Mouse (Mus musculus) liver, adult 2 months (tissue): ENCODE results near the gene Pgbd1. TPM values are rescaled to one million over a fixed set of nuclear protein-coding genes. Genes with fewer than 3 reads are reported as not detected.
A peak's percentile ranks its signal among the peaks of the same experiment; 100 is the strongest.
"Not testable (repeated sequence)": the region's sequence is repeated elsewhere in the genome, so short reads cannot be mapped to it uniquely, and the experiment has no call there.

Source experiments
- DNase-seq: peaks from one replicate; pipeline ENCODE4 v3.0.0-alpha.2; 2011; ENCODE audit warnings: low read depth, low spot score; ENCODE audit errors: extremely low read depth
- H3K27ac ChIP-seq: fragments of 200-500 bp; replicated peaks from 2 replicates; pipeline ENCODE4 v1.5.1; 2012; ENCODE audit warnings: low read depth, mild to moderate bottlenecking, control low read depth, inconsistent platforms, low read length; ENCODE audit not compliant: insufficient read depth
- H3K27me3 ChIP-seq: fragments of 200-500 bp; 2 replicates; pipeline ENCODE4 v1.6.1; 2012; ENCODE audit warnings: mild to moderate bottlenecking, moderate library complexity, low read length, inconsistent platforms; ENCODE audit not compliant: control insufficient read depth, insufficient read depth
- H3K36me3 ChIP-seq: fragments of 200-500 bp; 2 replicates; pipeline ENCODE4 v1.6.1; 2012; ENCODE audit warnings: low read length, inconsistent platforms; ENCODE audit not compliant: control insufficient read depth, insufficient read depth
- H3K4me1 ChIP-seq: fragments of 200-500 bp; 2 replicates; pipeline ENCODE4 v1.6.1; 2011; ENCODE audit warnings: low read length; ENCODE audit not compliant: control insufficient read depth, insufficient read depth
- H3K4me3 ChIP-seq: fragments of 200-500 bp; 2 replicates; pipeline ENCODE4 v1.5.1; 2011; ENCODE audit warnings: low read depth, mild to moderate bottlenecking, control low read depth, low read length, moderate library complexity; ENCODE audit not compliant: insufficient read depth
- H3K79me2 ChIP-seq: fragments of 200-500 bp; 2 replicates; pipeline ENCODE4 v1.6.1; 2012; ENCODE audit warnings: inconsistent platforms, mild to moderate bottlenecking, low read length, moderate library complexity; ENCODE audit not compliant: control insufficient read depth, insufficient read depth
- H3K9ac ChIP-seq: fragments of 200-500 bp; 2 replicates; pipeline ENCODE4 v1.6.1; 2012; ENCODE audit warnings: low read depth, mild to moderate bottlenecking, control low read depth, inconsistent platforms, low read length
- CTCF ChIP-seq: fragments of 200-500 bp; IDR thresholded peaks from 2 replicates; pipeline ENCODE4 v1.5.1; 2011; ENCODE audit warnings: low read depth, low read length, control low read depth
- POLR2A ChIP-seq: fragments of 200-500 bp; IDR thresholded peaks from 2 replicates; pipeline ENCODE4 v1.6.1; 2011; ENCODE audit warnings: low read length, control low read depth; ENCODE audit not compliant: insufficient read depth; ENCODE audit errors: extremely low read depth
- WGBS: fragments of 180-500 bp; shearing (Covaris S2); methylation state at CpG from one replicate; pipeline ENCODE4 v1.1.7; 2018; 5-methylcytosine and 5-hydroxymethylcytosine counted together
- polyA plus RNA-seq: library from polyadenylated mRNA; depleted of rRNA; stranded (reverse); fragments of >200 nt; gene quantifications from 2 replicates; pipeline ENCODE4 v1.2.3, GENCODE M21; 2012
- total RNA-seq: library from RNA; depleted of rRNA; stranded (reverse); fragments of >200 nt; gene quantifications from 2 replicates; pipeline ENCODE4 v1.2.3, GENCODE M21; 2014

Gene Pgbd1
- total and polyA plus RNA-seq, 2 experiments = 0.20 to 0.83 TPM

DNA sequence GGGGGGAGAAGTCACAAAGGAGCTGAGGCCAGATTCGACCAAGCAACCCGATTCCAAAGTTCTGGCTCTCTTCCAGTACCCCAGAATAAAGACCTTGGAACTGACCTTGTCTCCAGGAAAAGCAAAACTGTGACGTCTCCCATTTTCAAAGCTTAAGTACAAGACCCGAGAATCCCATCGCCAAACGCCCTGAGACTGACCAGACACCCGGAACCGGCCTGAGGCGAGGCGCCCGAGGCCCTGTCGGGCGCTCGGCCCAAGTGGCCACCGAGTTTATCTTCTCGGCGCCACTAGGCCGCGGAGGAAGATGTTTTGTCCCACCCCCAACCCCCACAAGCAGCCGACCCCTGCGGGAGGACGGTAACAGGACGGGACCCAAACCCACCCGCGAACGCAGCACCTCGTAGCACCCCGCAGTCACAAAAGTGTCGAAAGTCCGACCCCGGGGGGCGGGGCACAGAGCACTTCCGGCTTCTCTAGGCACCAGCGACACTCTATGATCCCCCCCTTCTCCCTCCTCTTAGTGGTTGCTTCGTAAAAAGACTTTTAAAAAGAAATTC lies 38.5 kb downstream of the Pgbd1 start, which contains the start of gene Zkscan3:
Gene Zkscan3 (minus strand): TSS at position 469 of the 560 bp plus-strand sequence.
- peaks cover 4% of the 10 kb centered on the region; the same call in 1 of the 2 replicates for H3K79me2 ChIP-seq
- peak; percentile 72 for DNase-seq
- H3K36me3 ChIP-seq = peaks cover 20% of the 10 kb centered on the region
- TF ChIP-seq CTCF (no peak), POLR2A (peak; percentile 63)
- H3K4me1 ChIP-seq = peaks cover 7% of the 10 kb centered on the region
- H3K9ac ChIP-seq = peak within 1 kb of the TSS; percentile 99
- peak within 1 kb of the TSS; percentile 98 for H3K27ac ChIP-seq
- H3K27me3 ChIP-seq = no peaks in the 10 kb centered on the region
- under 1% methylated on average over 35 of the region's 35 CpGs for WGBS
- peak within 1 kb of the TSS; percentile 98 for H3K4me3 ChIP-seq

DNA sequence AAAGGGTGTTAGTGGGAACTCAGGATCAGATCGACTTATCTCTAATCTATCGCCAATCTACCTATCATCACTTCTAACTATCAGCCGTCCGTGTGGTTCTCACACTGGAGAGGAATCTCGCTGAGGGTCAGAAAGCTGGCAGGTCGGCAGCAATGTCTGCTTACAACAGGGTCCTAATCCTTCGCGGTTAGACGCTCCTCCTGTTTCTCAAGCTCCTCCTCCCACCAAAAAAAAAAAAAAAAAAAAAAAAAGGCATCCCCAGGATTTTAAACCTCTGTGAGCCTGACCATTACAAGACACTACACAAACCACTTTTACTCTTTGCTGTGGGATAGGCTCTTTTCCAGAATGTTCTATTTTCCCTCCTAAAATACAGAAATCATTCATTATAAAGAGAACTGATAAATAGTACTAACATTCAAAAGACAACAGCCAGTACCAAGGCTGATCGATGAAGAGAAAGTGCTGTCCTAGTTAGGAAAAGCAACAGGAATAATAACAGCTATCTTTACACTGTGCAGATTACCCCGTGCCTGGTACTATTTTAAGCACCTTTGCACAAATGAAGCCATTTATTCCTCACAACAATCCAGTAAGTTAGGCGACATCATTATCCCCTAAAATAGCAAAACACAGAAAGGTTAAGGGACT lies 39.1 kb downstream of the Pgbd1 start:
- H3K4me3 ChIP-seq = peak overlapping the region; percentile 98
- peak overlapping the region; percentile 98 for H3K27ac ChIP-seq
- peak overlapping the region; percentile 99 for H3K9ac ChIP-seq
- 6% methylated on average over 12 of the region's 12 CpGs for WGBS
- peaks cover 23% of the 10 kb centered on the region for H3K36me3 ChIP-seq
- H3K4me1 ChIP-seq = peaks cover 7% of the 10 kb centered on the region
- peaks cover 4% of the 10 kb centered on the region; the same call in 1 of the 2 replicates for H3K79me2 ChIP-seq
- no peak for TF ChIP-seq POLR2A
- no peak for TF ChIP-seq CTCF
- peak; percentile 56 for DNase-seq
- H3K27me3 ChIP-seq = no peaks in the 10 kb centered on the region

DNA sequence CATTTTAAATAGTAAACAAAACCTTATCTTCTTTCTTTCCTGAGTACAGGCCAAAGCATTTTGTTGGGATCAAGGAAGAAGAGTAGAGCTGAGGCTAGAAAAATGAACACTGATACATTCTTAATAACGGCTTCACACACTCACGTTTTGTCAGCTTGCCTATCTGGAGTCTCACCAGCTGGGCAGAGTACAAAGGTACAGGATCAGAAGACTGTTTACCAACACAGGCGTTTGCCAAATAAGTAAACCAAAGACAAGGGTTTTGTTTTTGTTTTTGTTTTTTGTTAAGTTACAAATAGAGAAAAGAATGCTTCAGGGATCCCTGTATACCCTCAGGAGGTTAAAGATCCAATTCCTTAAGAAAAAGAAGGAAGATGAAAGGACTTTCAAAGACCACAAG lies 39.7 kb downstream of the Pgbd1 start:
- Histone ChIP-seq H3K4me1 (peaks cover 7% of the 10 kb centered on the region), H3K27ac (no peak overlapping the region; the same call in 1 of the 2 replicates), H3K4me3 (peak overlapping the region; percentile 35; the same call in 1 of the 2 replicates), H3K27me3 (no peaks in the 10 kb centered on the region), H3K36me3 (peaks cover 24% of the 10 kb centered on the region), H3K9ac (no peak overlapping the region), H3K79me2 (peaks cover 4% of the 10 kb centered on the region; the same call in 1 of the 2 replicates)
- DNase-seq = peak; percentile 87
- no peak for TF ChIP-seq POLR2A
- TF ChIP-seq CTCF = no peak
- 12% methylated on average over 3 of the region's 3 CpGs for WGBS

DNA sequence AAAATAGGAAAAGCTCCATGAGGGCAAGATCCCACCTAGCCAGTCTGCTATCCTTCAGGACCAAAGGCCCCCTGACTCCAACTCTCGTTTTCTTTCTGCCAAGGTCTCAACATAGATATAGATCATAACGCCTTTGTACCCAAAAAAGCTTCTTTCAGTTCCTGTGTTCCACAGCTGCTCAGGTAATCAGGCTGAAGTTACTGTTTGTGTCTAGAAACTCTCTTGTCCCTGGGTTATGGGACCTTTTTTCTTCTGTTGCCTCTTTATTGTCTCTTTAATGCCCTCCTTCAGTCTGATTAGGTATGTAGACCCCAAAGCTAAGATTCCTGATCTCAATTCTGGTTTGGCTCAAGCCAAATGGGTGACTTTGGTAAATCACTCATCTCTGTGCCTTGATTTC lies 43.4 kb downstream of the Pgbd1 start:
- Histone ChIP-seq H3K4me3 (no peak overlapping the region), H3K79me2 (peaks cover 4% of the 10 kb centered on the region; the same call in 1 of the 2 replicates), H3K27me3 (no peaks in the 10 kb centered on the region), H3K4me1 (peaks cover 8% of the 10 kb centered on the region), H3K27ac (no peak overlapping the region), H3K36me3 (peaks cover 49% of the 10 kb centered on the region), H3K9ac (no peak overlapping the region)
- whole genome bisulfite sequencing = 95% methylated on average over 2 of the region's 2 CpGs
- TF ChIP-seq POLR2A (no peak), CTCF (no peak)
- no peak for DNase-seq

DNA sequence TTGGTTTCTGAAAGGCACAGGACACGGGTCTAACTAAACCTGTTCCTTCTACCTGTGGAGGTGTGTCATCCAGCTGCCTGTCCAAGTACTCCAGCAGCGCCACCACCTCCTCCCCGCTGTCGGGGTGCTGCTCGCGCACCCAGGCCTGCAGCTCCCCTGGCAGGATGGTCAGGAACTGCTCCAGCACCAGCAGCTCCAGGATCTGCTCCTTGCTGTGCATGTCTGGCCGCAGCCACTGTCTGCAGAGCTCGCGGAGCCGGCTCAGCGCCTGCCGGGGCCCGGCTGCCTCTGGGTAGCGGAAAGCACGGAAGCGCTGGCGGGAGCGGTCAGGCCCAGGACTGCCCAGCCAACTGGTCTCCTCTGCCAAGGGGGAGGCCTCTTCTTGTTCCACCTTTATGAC lies 44.8 kb downstream of the Pgbd1 start:
- not testable (repeated sequence) for H3K27me3 ChIP-seq, H3K4me3 ChIP-seq, H3K4me1 ChIP-seq, H3K9ac ChIP-seq, H3K27ac ChIP-seq, DNase-seq, H3K79me2 ChIP-seq
- WGBS = 97% methylated on average over 18 of the region's 18 CpGs
- peaks cover 60% of the 10 kb centered on the region for H3K36me3 ChIP-seq

DNA sequence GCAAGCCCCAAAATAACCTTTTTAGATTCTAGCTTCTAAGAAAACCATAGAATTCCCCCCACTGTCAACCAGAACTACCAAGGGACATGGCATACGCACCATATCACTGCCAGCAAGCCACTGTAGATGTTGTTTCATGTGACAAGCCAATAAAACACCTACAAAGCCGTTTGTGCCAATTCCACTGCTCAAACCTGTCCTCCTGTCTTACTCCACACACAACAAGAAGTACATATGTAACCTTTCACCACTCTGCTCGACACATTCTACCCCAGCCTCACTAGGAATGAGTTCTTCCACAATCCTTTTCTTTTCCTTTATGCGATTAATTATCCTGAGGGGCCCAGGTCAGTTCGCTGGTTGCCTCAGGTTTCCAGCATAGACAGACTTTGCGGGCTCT lies 45.2 kb downstream of the Pgbd1 start:
- no peaks in the 10 kb centered on the region for H3K27me3 ChIP-seq
- no peak for TF ChIP-seq POLR2A
- TF ChIP-seq CTCF = no peak
- no peaks in the 10 kb centered on the region; the same call in 1 of the 2 replicates for H3K79me2 ChIP-seq
- no peak overlapping the region; the same call in 1 of the 2 replicates for H3K27ac ChIP-seq
- WGBS = 95% methylated on average over 6 of the region's 6 CpGs
- peaks cover 6% of the 10 kb centered on the region for H3K4me1 ChIP-seq
- peak; percentile 34 for DNase-seq
- H3K4me3 ChIP-seq = no peak overlapping the region
- no peak overlapping the region for H3K9ac ChIP-seq
- peaks cover 62% of the 10 kb centered on the region for H3K36me3 ChIP-seq
